22 mouse cellular contexts compared by ENCODE assay signal in genomic region chr11:59977831-59978230, GRCm38 (mm10). TPM values are rescaled to one million over a fixed set of nuclear protein-coding genes. Genes with fewer than 3 reads are reported as not detected.
DNase-seq lines count a peak whose midpoint lies in the region; ATAC-seq lines count a peak whose summit lies in the region.
"Had no signal": no experiment of that assay in that cellular context is flagged by ENCODE, and none has a peak within 500 bp of the region (broad histone marks: within the 10 kb centered on the region; RNA-seq: fewer than 3 reads in every experiment).

No protein-coding gene starts in this region.

- H3K9me3 ChIP-seq in forebrain, embryonic 10.5 days: no peaks in the 10 kb centered on the region
- H3K9me3 ChIP-seq in forebrain, embryonic 13.5 days (replicated peaks): no peaks in the 10 kb centered on the region
- no peaks in the 10 kb centered on the region for H3K9me3 ChIP-seq in midbrain, embryonic 11.5 days (ENCODE audit: control insufficient read depth, low read length)
- H3K9me3 ChIP-seq in midbrain, embryonic 15.5 days: no peaks in the 10 kb centered on the region
- H3K9me3 ChIP-seq in intestine, embryonic 15.5 days: no peaks in the 10 kb centered on the region
- H3K9me3 ChIP-seq in hindbrain, embryonic 11.5 days (ENCODE audit: control insufficient read depth, low read length): no peaks in the 10 kb centered on the region
- H3K9me3 ChIP-seq: embryonic facial prominence, embryonic 10.5 days; forebrain, embryonic 15.5 days; G1E; heart, embryonic 15.5 days had no signal

- H3K36me3 ChIP-seq in forebrain, embryonic 10.5 days (replicated peaks): no peaks in the 10 kb centered on the region
- H3K36me3 ChIP-seq in forebrain, embryonic 13.5 days (ENCODE audit: poor library complexity, severe bottlenecking): no peaks in the 10 kb centered on the region
- H3K36me3 ChIP-seq in midbrain, embryonic 11.5 days (ENCODE audit: control insufficient read depth, insufficient read depth, low read length): no peaks in the 10 kb centered on the region
- H3K36me3 ChIP-seq in midbrain, embryonic 15.5 days (replicated peaks): no peaks in the 10 kb centered on the region
- H3K36me3 ChIP-seq in intestine, embryonic 15.5 days: no peaks in the 10 kb centered on the region
- no peaks in the 10 kb centered on the region for H3K36me3 ChIP-seq in hindbrain, embryonic 11.5 days (ENCODE audit: control insufficient read depth, insufficient read depth, low read length)
- H3K36me3 ChIP-seq: embryonic facial prominence, embryonic 10.5 days; forebrain, embryonic 15.5 days; G1E; heart, embryonic 15.5 days had no signal

- no peaks in the 10 kb centered on the region; the same call in 1 of the 2 replicates for H3K27me3 ChIP-seq in forebrain, embryonic 10.5 days (ENCODE audit: poor library complexity, severe bottlenecking)
- H3K27me3 ChIP-seq in forebrain, embryonic 13.5 days: no peaks in the 10 kb centered on the region
- no peaks in the 10 kb centered on the region for H3K27me3 ChIP-seq in midbrain, embryonic 11.5 days (ENCODE audit: control insufficient read depth, insufficient read depth, low read length)
- no peaks in the 10 kb centered on the region for H3K27me3 ChIP-seq in midbrain, embryonic 15.5 days (replicated peaks)
- H3K27me3 ChIP-seq in intestine, embryonic 15.5 days (replicated peaks): no peaks in the 10 kb centered on the region
- H3K27me3 ChIP-seq in hindbrain, embryonic 11.5 days (ENCODE audit: control insufficient read depth, insufficient read depth, low read length): no peaks in the 10 kb centered on the region
- H3K27me3 ChIP-seq: forebrain, embryonic 15.5 days; heart, embryonic 15.5 days had no signal

- no peak for ATAC-seq in forebrain, embryonic 13.5 days
- ATAC-seq in midbrain, embryonic 11.5 days (ENCODE audit: low FRiP score): no peak
- no peak for ATAC-seq in midbrain, embryonic 15.5 days (replicated peaks)
- ATAC-seq in intestine, embryonic 15.5 days: no peak
- ATAC-seq in hindbrain, embryonic 11.5 days (ENCODE audit: low FRiP score): no peak
- ATAC-seq: CD4-positive, CD25-positive, alpha-beta regulatory T cell, adult 4 months; forebrain, embryonic 15.5 days had no signal

- H3K9ac ChIP-seq in forebrain, embryonic 13.5 days: no peak overlapping the region
- no peak overlapping the region for H3K9ac ChIP-seq in midbrain, embryonic 11.5 days (ENCODE audit: low read length)
- H3K9ac ChIP-seq in midbrain, embryonic 15.5 days: no peak overlapping the region
- H3K9ac ChIP-seq in intestine, embryonic 15.5 days: no peak overlapping the region
- no peak overlapping the region for H3K9ac ChIP-seq in hindbrain, embryonic 11.5 days (ENCODE audit: low read depth, low read length)
- H3K9ac ChIP-seq: forebrain, embryonic 15.5 days; heart, embryonic 15.5 days had no signal

- 0 out of 2 replicates have a peak overlapping the region, but pooled peaks have one; percentile 3 for H3K27ac ChIP-seq in forebrain, embryonic 10.5 days
- no peak overlapping the region for H3K27ac ChIP-seq in forebrain, embryonic 13.5 days
- H3K27ac ChIP-seq in midbrain, embryonic 11.5 days (ENCODE audit: low read depth, low read length): no peak overlapping the region
- no peak overlapping the region for H3K27ac ChIP-seq in midbrain, embryonic 15.5 days
- no peak overlapping the region for H3K27ac ChIP-seq in intestine, embryonic 15.5 days
- H3K27ac ChIP-seq in hindbrain, embryonic 11.5 days (ENCODE audit: low read depth, low read length): no peak overlapping the region
- H3K27ac ChIP-seq: embryonic facial prominence, embryonic 10.5 days; forebrain, embryonic 15.5 days; heart, adult 2 months; heart, embryonic 15.5 days had no signal

- no peak overlapping the region for H3K4me2 ChIP-seq in forebrain, embryonic 13.5 days
- no peak overlapping the region for H3K4me2 ChIP-seq in midbrain, embryonic 11.5 days
- H3K4me2 ChIP-seq in midbrain, embryonic 15.5 days: no peak overlapping the region
- H3K4me2 ChIP-seq in intestine, embryonic 15.5 days (replicated peaks): no peak overlapping the region
- no peak overlapping the region for H3K4me2 ChIP-seq in hindbrain, embryonic 11.5 days (replicated peaks; ENCODE audit: low read depth, low read length)
- H3K4me2 ChIP-seq: forebrain, embryonic 15.5 days; heart, embryonic 11.5 days; heart, embryonic 15.5 days had no signal

- no peak for DNase-seq in forebrain, embryonic 10.5 days (ENCODE audit: extremely low spot score, low spot score)
- DNase-seq in midbrain, embryonic 11.5 days (ENCODE audit: low spot score, missing footprints): peak; percentile 2
- DNase-seq in kidney, postnatal 10 days: peak; percentile 44
- DNase-seq in layer of hippocampus, postnatal 10 days (ENCODE audit: low spot score in 2 of 2): no peak
- DNase-seq in hindbrain, embryonic 11.5 days (ENCODE audit: low spot score): no peak
- DNase-seq: adrenal gland, adult 8-10 months; adrenal gland, postnatal 36 days; B cell, adult 2 months; cerebellum, adult 2 months; cerebellum, postnatal 10 days; gastrocnemius, postnatal 10 days; heart, adult 2 months; heart, postnatal 14 days had no signal

- H3K4me1 ChIP-seq in forebrain, embryonic 10.5 days: peaks cover 30% of the 10 kb centered on the region
- peaks cover 6% of the 10 kb centered on the region for H3K4me1 ChIP-seq in forebrain, embryonic 13.5 days
- peaks cover 5% of the 10 kb centered on the region for H3K4me1 ChIP-seq in midbrain, embryonic 11.5 days (ENCODE audit: control insufficient read depth, insufficient read depth, low read length)
- no peaks in the 10 kb centered on the region for H3K4me1 ChIP-seq in midbrain, embryonic 15.5 days
- no peaks in the 10 kb centered on the region for H3K4me1 ChIP-seq in intestine, embryonic 15.5 days (replicated peaks)
- H3K4me1 ChIP-seq in hindbrain, embryonic 11.5 days (replicated peaks; ENCODE audit: control insufficient read depth, insufficient read depth, low read length): no peaks in the 10 kb centered on the region
- H3K4me1 ChIP-seq: forebrain, embryonic 15.5 days; heart, embryonic 15.5 days had no signal

- 81% methylated on average over 5 of the region's 5 CpGs for WGBS in forebrain, embryonic 10.5 days
- 82% methylated on average over 5 of the region's 5 CpGs for WGBS in forebrain, embryonic 13.5 days
- 80% methylated on average over 5 of the region's 5 CpGs for WGBS in midbrain, embryonic 11.5 days
- WGBS in midbrain, embryonic 15.5 days: 71% methylated on average over 5 of the region's 5 CpGs
- 78% methylated on average over 5 of the region's 5 CpGs for WGBS in intestine, embryonic 15.5 days
- 80% methylated on average over 5 of the region's 5 CpGs for WGBS in hindbrain, embryonic 11.5 days

- no peak overlapping the region for H3K4me3 ChIP-seq in forebrain, embryonic 10.5 days
- no peak overlapping the region for H3K4me3 ChIP-seq in forebrain, embryonic 13.5 days
- H3K4me3 ChIP-seq in midbrain, embryonic 11.5 days (ENCODE audit: low read depth, low read length): no peak overlapping the region
- no peak overlapping the region for H3K4me3 ChIP-seq in midbrain, embryonic 15.5 days
- no peak overlapping the region for H3K4me3 ChIP-seq in intestine, embryonic 15.5 days (replicated peaks)
- no peak overlapping the region for H3K4me3 ChIP-seq in hindbrain, embryonic 11.5 days (ENCODE audit: low read depth, low read length)
- H3K4me3 ChIP-seq: embryonic facial prominence, embryonic 10.5 days; forebrain, embryonic 15.5 days; heart, adult 2 months; heart, embryonic 15.5 days had no signal

RNA-seq across cellular contexts. Expression of gene Rasd1, which starts 13.1 kb away (rescaled TPM):
- 2.0 and 2.2 TPM in 2 replicates for polyA plus RNA-seq in forebrain, embryonic 10.5 days (2016; fragmentation: Nextera tagmentation; extraction: Ambion mirVana)
- 0.53 and 0.63 TPM in 2 replicates for polyA plus RNA-seq in forebrain, embryonic 13.5 days (2015; fragmentation: Nextera tagmentation; extraction: Ambion mirVana)
- polyA plus RNA-seq in midbrain, embryonic 11.5 days (2014; fragmentation: Nextera tagmentation; extraction: Ambion mirVana): 0.68 and 0.75 TPM in 2 replicates
- polyA plus RNA-seq in midbrain, embryonic 15.5 days (2015; fragmentation: Nextera tagmentation; extraction: Ambion mirVana): 1.2 and 1.6 TPM in 2 replicates
- 10 to 100 TPM; 12.2 to 14.2 TPM for total RNA-seq in layer of hippocampus, postnatal 10 days (2021)
- polyA plus RNA-seq in intestine, embryonic 15.5 days (2015; fragmentation: Nextera tagmentation; extraction: Ambion mirVana): 2.1 and 2.6 TPM in 2 replicates
- polyA plus RNA-seq in hindbrain, embryonic 11.5 days (2014; fragmentation: Nextera tagmentation; extraction: Ambion mirVana): 1.2 and 1.5 TPM in 2 replicates
- polyA plus RNA-seq: G1E had no signal

RNA-seq across cellular contexts. Expression of gene Med9, which starts 29.8 kb away (rescaled TPM):
- polyA plus RNA-seq in forebrain, embryonic 10.5 days (2016; fragmentation: Nextera tagmentation; extraction: Ambion mirVana): 55.8 and 59.6 TPM in 2 replicates
- polyA plus RNA-seq in forebrain, embryonic 13.5 days (2015; fragmentation: Nextera tagmentation; extraction: Ambion mirVana): 41.9 and 44.7 TPM in 2 replicates
- 43.3 and 49.3 TPM in 2 replicates for polyA plus RNA-seq in midbrain, embryonic 11.5 days (2014; fragmentation: Nextera tagmentation; extraction: Ambion mirVana)
- polyA plus RNA-seq in midbrain, embryonic 15.5 days (2015; fragmentation: Nextera tagmentation; extraction: Ambion mirVana): 32.4 and 33.7 TPM in 2 replicates
- 10 to 100 TPM; 25.0 to 28.3 TPM for total RNA-seq in layer of hippocampus, postnatal 10 days (2021)
- 34.5 and 35.6 TPM in 2 replicates for polyA plus RNA-seq in intestine, embryonic 15.5 days (2015; fragmentation: Nextera tagmentation; extraction: Ambion mirVana)
- polyA plus RNA-seq in hindbrain, embryonic 11.5 days (2014; fragmentation: Nextera tagmentation; extraction: Ambion mirVana): 40.1 and 44.9 TPM in 2 replicates

Comparison
In these comparisons a context has a peak if more than half of its experiments do, and no peak if none do; other contexts are left out.
1. DNase-seq: peak in midbrain, embryonic 11.5 days (single experiment) and kidney, postnatal 10 days (single experiment); none in forebrain, embryonic 10.5 days (single experiment), layer of hippocampus, postnatal 10 days (0 of 2) and hindbrain, embryonic 11.5 days (single experiment).